Mouse (Mus musculus): ENCODE measurements at regions not wholly inside any gene's neighbourhood (a gene's known extent, or its start where the extent isn't known, plus 50 kb on each side); places are given as distances from the start of the nearest gene placed in this dataset.
"Not testable (repeated sequence)": the region's sequence is repeated elsewhere in the genome, so short reads cannot be mapped to it uniquely, and the experiment has no call there.

DNA sequence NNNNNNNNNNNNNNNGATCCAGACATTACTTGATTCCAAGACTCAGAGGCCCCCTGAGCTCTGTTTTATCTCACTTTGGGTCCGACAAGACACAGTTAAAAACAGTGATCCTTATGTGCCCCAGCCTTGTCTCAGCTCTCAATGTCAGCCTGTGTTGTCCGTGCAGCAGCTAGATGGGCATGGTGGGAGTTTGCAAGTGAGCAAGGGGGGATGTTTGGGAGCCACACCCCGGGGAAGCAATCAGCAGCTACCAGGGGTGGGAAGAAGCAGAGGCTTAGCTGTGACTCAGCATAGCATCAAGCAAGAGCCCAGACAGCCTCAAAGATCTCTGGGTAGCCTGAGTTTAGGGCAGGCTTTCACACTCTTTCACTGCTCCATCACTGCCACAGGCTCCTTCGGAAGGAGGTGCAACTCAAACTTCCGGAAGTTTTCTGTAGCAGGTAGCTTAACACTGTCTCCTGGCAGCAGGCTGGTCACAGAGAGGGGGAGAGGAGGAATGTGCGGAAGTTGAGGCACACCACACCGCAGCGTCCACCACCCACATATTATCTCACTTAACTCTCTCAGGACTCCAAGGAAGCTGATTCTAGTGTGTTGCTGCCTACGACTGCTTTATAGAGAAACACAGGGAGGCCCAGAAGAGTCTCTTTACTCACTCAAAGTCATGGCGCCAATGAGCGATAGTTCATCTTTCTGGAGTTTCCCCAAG is 80.2 kb upstream of the Defb33 start:
- DNase-seq (ENCODE audit: low spot score in 2 of 2): not testable (repeated sequence)

DNA sequence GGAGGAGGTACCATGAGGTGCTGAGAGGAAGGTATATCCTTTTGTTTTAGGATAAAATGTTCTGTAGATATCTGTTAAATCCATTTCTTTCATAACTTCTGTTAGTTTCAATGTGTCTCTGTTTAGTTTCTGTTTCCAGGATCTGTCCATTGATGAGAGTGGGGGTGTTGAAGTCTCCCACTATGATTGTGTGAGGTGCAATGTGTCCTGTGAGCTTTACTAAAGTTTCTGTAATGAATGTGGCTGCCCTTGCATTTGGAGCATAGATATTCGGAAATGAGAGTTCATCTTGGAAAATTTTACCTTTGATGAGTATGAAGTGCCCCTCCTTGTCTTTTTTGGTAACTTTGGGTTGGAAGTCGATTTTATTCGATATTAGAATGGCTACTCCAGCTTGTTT is 79.0 kb upstream of the Defb33 start:
- not testable (repeated sequence) for DNase-seq (ENCODE audit: low spot score in 2 of 2)

DNA sequence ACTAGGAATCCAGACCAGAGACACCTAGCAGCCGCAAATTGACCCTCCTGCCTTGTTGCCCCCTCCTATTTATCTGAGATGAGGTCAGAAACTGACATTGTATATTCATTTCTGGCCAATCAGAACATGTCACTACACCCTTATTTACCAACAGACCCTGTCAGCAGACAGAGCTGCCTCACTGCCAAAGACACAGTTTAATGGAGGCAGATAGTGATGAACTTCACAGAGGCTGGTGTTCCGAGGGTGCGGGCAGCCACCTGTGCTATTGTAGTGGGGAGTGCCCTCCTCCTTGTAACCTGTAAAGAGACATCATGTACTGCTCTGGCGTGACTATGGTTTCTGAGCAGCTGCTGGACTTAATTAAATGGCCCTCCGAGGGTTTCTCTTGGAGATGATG is 70.0 kb upstream of the Defb33 start:
- DNase-seq (ENCODE audit: low spot score in 2 of 2): peak in 1 of 2 experiments; percentile 42

DNA sequence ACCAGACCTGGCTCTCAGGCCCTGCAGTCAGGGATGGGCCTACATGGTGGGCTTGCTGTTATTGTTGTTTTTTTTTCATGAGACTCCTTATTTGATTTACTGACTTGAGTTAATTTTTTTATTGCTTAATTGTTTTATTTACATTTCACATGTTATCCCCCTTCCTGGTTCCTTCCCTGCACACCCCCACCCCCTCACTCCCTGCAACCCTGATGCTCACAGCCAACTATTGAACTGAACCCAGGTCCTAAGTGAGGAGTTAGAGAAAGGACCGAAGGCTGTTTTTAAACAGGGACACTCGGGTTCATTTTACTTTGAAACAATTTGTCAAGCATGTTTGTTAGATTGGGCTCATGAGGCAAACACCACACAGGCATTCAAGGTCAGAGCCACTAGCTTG is 69.2 kb upstream of the Defb33 start:
- not testable (repeated sequence) for DNase-seq (ENCODE audit: low spot score in 2 of 2)

DNA sequence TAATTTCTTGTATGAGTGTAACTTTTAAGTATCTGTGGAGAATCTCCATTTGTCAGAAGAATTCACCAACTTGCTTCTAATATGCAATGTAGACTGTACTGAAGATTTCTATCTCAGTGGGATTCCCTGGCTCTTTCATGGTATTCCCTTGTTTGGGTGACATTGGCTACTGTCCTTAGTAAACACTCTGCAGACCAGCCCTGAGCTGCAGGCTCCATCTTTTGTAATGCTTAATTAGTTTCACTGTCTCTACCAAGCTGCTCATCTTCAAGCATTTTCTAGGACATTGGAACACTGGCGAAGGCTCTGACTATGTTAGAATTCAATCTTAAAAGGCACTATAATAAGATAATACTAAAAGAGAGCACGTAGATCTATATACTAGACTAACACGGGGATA is 53.0 kb upstream of the Defb33 start:
- not testable (repeated sequence) for DNase-seq (ENCODE audit: low spot score in 2 of 2)

Data from left cerebral cortex, adult 9 months (tissue).